Mouse (Mus musculus) embryonic facial prominence, embryonic 11.5 days (tissue): Measurements from ENCODE around the gene Nudt8. TPM values are rescaled to one million over a fixed set of nuclear protein-coding genes. Genes with fewer than 3 reads are reported as not detected.
"Not testable (repeated sequence)": the region's sequence is repeated elsewhere in the genome, so short reads cannot be mapped to it uniquely, and the experiment has no call there.

Experiments
- ATAC-seq: fragments of 200-750 bp; cut with Nextera tagmentation; replicated peaks from 2 replicates; pipeline ENCODE4 v1.8.0; 2017; ENCODE audit warnings: low read depth; ENCODE audit not compliant: insufficient number of reproducible peaks, low FRiP score, low TSS enrichment
- DNase-seq: peaks from one replicate; pipeline ENCODE4 v3.0.0-alpha.2; 2015; ENCODE audit warnings: low spot score
- H3K27ac ChIP-seq: fragments of 300-500 bp; sonication (generic); replicated peaks from 2 replicates; pipeline ENCODE4 v1.5.1; 2014; ENCODE audit warnings: mild to moderate bottlenecking, low read depth, low read length, control low read depth
- H3K27me3 ChIP-seq: fragments of 300-500 bp; sonication (generic); 2 replicates; pipeline ENCODE4 v1.6.1; 2014; ENCODE audit warnings: mild to moderate bottlenecking, low read length, moderate library complexity, mixed read lengths; ENCODE audit not compliant: control insufficient read depth, insufficient read depth
- H3K36me3 ChIP-seq: fragments of 300-500 bp; sonication (generic); replicated peaks from 2 replicates; pipeline ENCODE4 v1.6.1; 2014; ENCODE audit warnings: low read depth, mild to moderate bottlenecking, low read length, moderate library complexity, mixed read lengths; ENCODE audit not compliant: control insufficient read depth, insufficient read depth
- H3K4me1 ChIP-seq: fragments of 300-500 bp; sonication (generic); 2 replicates; pipeline ENCODE4 v1.6.1; 2014; ENCODE audit warnings: low read length, mixed read lengths; ENCODE audit not compliant: control insufficient read depth, insufficient read depth
- H3K4me2 ChIP-seq: fragments of 300-500 bp; sonication (generic); 2 replicates; pipeline ENCODE4 v1.6.1; 2014; ENCODE audit warnings: low read depth, mild to moderate bottlenecking, control low read depth, low read length, moderate library complexity
- H3K4me3 ChIP-seq: fragments of 300-500 bp; sonication (generic); 2 replicates; pipeline ENCODE4 v1.5.1; 2014; ENCODE audit warnings: low read depth, low read length, control low read depth
- H3K9ac ChIP-seq: fragments of 300-500 bp; sonication (generic); replicated peaks from 2 replicates; pipeline ENCODE4 v1.6.1; 2014; ENCODE audit warnings: mild to moderate bottlenecking, control low read depth, low read length
- H3K9me3 ChIP-seq: fragments of 300-500 bp; sonication (generic); replicated peaks from 2 replicates; pipeline ENCODE4 v1.6.1; 2016; ENCODE audit warnings: mild to moderate bottlenecking, low read length, inconsistent platforms, mixed read lengths; ENCODE audit not compliant: control insufficient read depth
- WGBS: fragments of 180-500 bp; shearing (Covaris S2); extraction: QIAGEN DNeasy Blood & Tissue Kit; methylation state at CpG from one replicate; pipeline ENCODE4 v1.1.7; 2014; 5-methylcytosine and 5-hydroxymethylcytosine counted together
- polyA plus RNA-seq: library from polyadenylated mRNA; unstranded; fragments of >200 nt; fragmentation: Nextera tagmentation; extraction: Ambion mirVana; gene quantifications from 2 replicates; pipeline ENCODE4 v1.2.1, GENCODE M21; 2014

Gene Nudt8
- polyA plus RNA-seq, 1 experiment from 2014 or later: 24.2 TPM

DNA sequence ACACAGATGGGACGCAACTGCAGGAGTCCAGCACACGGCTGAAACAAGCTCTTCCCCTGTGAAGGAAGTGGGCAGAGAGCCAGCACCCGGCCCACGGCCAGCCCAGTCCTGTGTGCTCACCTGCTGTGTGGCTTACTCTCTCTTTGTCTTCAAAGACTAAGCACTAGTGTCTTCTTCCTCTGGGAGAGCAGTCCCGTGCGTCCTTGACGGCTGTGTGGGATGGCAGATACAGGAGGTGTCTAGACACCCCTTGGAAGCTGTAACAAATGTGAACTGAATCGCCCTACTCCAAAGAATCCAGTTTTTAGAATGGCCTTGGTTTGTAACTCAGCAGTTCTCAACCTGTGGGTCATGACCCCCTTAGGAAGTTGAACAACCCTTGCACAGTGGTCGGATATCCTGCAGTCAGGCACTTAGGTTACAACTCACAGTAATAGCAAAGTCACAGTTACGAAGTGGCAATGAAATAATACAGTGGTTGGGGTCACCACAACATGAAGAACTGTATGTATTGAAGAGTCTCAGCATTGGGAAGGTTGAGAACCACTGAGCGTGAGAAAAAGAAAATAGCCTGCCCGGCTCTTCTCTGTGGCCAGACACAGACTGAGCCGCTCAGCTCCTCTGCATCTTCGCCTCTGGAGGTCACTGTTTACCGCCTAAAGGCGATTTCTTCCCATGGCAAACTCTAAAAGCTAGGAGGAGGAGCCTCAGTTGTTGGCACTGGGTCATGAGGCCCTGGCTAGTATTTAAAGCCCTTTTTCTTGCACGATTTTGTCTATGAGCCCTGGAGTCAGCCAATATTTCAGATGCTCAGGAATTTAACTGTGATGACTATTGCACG lies 18.6 kb downstream of the Nudt8 start:
- no peak overlapping the region for H3K9ac ChIP-seq
- no peaks in the 10 kb centered on the region for H3K27me3 ChIP-seq
- H3K36me3 ChIP-seq: no peaks in the 10 kb centered on the region
- H3K4me1 ChIP-seq: no peaks in the 10 kb centered on the region
- no peak overlapping the region for H3K4me3 ChIP-seq
- no peak overlapping the region for H3K27ac ChIP-seq
- H3K4me2 ChIP-seq: no peak overlapping the region
- 35% methylated on average over 18 of the region's 18 CpGs for WGBS
- no peaks in the 10 kb centered on the region for H3K9me3 ChIP-seq
- 0 out of 2 replicates have a peak, but pooled peaks have one; percentile 56 for ATAC-seq
- DNase-seq: peak; percentile 78

DNA sequence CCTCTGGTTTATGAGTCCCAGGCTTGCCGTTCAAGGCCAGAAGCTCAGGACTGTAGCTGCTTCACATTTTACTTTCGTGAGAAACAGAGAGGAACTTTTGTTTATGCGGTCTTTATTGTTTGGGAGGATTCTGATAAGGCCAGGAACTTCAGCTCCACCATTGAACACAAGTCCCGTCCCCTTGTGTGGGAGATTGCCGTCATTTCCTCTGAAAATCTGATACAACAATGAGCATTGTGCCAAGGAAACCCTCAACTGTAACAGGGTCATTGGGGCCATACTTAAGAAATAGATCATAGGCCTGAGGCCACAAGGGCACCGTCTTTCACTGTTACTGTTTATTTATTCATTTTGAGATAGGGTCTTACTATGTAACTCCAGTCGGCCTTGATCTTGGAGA lies 22.8 kb downstream of the Nudt8 start:
- Histone ChIP-seq H3K27me3 (no peaks in the 10 kb centered on the region), H3K36me3 (no peaks in the 10 kb centered on the region), H3K4me1 (no peaks in the 10 kb centered on the region), H3K9me3 (no peaks in the 10 kb centered on the region), H3K4me3 (no peak overlapping the region), H3K27ac (no peak overlapping the region), H3K9ac (no peak overlapping the region), H3K4me2 (no peak overlapping the region)
- 76% methylated on average over 7 of the region's 7 CpGs for WGBS
- ATAC-seq (no peak), DNase-seq (no peak)

DNA sequence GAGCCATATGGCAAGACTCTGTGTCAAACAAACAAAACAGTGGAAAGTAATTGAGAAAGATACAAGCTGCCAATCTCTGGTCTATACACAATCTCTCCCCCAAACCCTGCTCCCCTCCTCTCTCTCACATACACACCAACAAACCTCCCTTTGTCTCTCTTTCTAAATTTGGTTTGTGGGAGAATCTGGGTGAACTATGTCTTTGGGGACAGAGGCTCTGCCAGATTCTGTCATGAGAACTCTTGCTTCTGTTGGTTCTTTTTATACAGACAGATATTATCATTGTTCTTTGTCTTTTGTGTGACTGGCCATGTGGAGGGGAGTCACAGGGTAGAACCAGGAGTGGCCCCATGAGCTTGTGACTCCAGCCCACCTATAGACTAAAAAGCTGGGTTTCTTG lies 27.2 kb downstream of the Nudt8 start:
- H3K4me3 ChIP-seq: no peak overlapping the region
- ATAC-seq (no peak), DNase-seq (no peak)
- no peak overlapping the region for H3K4me2 ChIP-seq
- no peaks in the 10 kb centered on the region for H3K4me1 ChIP-seq
- H3K9me3 ChIP-seq: no peaks in the 10 kb centered on the region
- no peak overlapping the region for H3K27ac ChIP-seq
- H3K36me3 ChIP-seq: no peaks in the 10 kb centered on the region
- H3K9ac ChIP-seq: no peak overlapping the region
- no peaks in the 10 kb centered on the region for H3K27me3 ChIP-seq

DNA sequence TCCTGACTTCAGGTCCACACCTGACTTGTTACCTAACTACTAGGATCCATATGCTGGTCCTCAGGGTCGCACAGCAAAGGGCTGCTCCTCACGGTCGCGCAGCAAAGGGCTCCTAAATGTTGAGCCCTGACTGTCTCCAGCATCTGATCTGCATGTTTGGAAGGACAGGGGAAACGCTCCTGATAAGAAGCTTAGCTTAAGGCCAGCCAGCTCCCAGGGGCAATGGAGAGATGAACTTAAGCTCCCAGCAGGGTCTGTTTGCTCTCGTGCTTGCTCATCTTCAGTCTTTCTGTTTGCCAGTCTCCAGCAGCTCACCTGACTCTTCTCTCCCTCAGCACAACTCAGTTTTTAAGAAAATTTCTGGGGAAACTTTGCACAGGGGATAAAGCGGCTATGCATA lies 32.3 kb downstream of the Nudt8 start:
- Histone ChIP-seq H3K4me1 (no peaks in the 10 kb centered on the region), H3K27ac (no peak overlapping the region), H3K27me3 (no peaks in the 10 kb centered on the region), H3K9ac (no peak overlapping the region), H3K4me3 (no peak overlapping the region), H3K36me3 (no peaks in the 10 kb centered on the region), H3K4me2 (no peak overlapping the region), H3K9me3 (no peaks in the 10 kb centered on the region)
- 56% methylated on average over 7 of the region's 7 CpGs for WGBS
- DNase-seq: no peak
- no peak for ATAC-seq

DNA sequence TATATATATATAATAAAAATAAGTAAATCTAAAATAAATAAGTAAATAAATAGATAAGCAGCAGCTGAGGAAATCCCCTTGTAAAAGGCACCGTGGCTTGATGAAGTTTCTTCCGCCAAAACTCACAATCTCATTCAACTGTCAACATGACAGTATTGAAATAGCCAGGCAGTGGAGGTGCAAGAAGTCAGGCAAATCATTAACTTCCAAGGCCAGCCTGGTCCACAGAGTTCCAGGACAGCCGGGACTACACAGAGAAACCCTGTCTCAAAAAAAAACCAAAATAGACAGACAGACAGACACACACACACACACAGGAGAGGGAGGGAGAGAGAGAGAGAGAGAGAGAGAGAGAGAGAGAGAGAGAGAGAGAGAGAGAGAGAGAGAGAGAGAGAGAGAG lies 32.9 kb downstream of the Nudt8 start:
- Histone ChIP-seq H3K27ac (no peak overlapping the region), H3K36me3 (no peaks in the 10 kb centered on the region), H3K9me3 (no peaks in the 10 kb centered on the region), H3K9ac (no peak overlapping the region), H3K4me3 (no peak overlapping the region), H3K4me2 (no peak overlapping the region), H3K27me3 (no peaks in the 10 kb centered on the region), H3K4me1 (no peaks in the 10 kb centered on the region)
- ATAC-seq: no peak
- DNase-seq: no peak
- WGBS: 85% methylated on average over 3 of the region's 3 CpGs

DNA sequence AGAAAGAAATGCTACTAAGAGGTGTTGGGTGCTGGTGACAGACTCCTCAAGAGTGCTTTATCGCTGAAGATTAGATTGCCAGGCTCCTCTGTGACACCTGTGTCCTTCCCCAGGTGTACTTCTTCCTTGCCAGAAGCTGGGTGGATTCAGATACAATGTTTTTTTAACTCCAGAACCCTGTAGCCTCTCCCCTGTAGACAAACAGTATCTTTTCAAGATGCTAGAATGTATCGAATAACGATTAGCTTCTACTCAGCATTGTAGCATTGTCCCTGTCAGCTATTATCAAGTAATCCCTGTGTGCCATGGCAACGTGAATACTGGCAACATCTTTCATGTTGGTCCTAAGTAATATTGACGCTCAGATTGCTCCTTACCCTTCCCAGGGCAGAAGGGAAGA lies 33.4 kb downstream of the Nudt8 start:
- no peak overlapping the region for H3K4me3 ChIP-seq
- H3K36me3 ChIP-seq: no peaks in the 10 kb centered on the region
- no peak for ATAC-seq
- H3K27me3 ChIP-seq: no peaks in the 10 kb centered on the region
- no peak overlapping the region for H3K27ac ChIP-seq
- no peaks in the 10 kb centered on the region for H3K9me3 ChIP-seq
- H3K4me1 ChIP-seq: no peaks in the 10 kb centered on the region
- H3K9ac ChIP-seq: no peak overlapping the region
- H3K4me2 ChIP-seq: no peak overlapping the region
- DNase-seq: no peak
- WGBS: 63% methylated on average over 5 of the region's 5 CpGs

DNA sequence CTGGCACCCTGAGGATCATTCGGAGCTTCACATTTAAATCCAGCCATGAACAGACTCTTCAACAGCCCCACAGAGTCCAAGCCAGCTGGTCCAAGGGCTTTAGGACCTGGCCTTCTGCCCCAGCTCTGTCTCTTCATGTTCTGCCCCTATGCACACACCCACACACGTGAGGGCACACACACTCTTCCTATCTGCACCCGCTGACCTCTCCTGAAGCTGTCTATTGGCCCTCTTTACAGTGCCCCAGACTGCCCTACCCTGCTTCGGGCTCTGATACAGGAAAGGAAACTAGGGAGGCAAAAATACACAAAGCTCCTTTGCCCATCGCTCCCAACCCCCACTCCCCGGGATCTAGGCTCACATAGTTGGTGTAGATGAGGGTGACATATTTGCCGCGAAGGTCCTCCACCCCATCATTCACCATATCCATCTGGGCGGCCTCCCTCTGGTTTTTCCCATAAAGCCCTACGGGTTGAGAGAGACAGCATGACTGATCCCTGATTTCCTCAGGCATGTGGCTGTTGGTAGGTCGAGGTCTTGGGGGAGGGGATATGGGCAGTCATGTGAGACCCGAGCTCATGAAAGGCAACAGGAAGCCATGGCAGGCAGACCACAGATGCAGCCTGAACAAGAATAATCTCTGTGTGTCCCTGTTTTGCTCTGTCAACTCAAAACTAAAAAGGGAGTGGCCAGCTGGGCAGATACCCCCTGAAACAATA lies 36.1 kb downstream of the Nudt8 start:
- Histone ChIP-seq H3K4me3 (no peak overlapping the region), H3K4me2 (no peak overlapping the region), H3K9me3 (no peaks in the 10 kb centered on the region), H3K36me3 (no peaks in the 10 kb centered on the region), H3K4me1 (no peaks in the 10 kb centered on the region), H3K27me3 (no peaks in the 10 kb centered on the region), H3K9ac (no peak overlapping the region), H3K27ac (no peak overlapping the region)
- 72% methylated on average over 12 of the region's 12 CpGs for WGBS
- DNase-seq (no peak), ATAC-seq (no peak)

DNA sequence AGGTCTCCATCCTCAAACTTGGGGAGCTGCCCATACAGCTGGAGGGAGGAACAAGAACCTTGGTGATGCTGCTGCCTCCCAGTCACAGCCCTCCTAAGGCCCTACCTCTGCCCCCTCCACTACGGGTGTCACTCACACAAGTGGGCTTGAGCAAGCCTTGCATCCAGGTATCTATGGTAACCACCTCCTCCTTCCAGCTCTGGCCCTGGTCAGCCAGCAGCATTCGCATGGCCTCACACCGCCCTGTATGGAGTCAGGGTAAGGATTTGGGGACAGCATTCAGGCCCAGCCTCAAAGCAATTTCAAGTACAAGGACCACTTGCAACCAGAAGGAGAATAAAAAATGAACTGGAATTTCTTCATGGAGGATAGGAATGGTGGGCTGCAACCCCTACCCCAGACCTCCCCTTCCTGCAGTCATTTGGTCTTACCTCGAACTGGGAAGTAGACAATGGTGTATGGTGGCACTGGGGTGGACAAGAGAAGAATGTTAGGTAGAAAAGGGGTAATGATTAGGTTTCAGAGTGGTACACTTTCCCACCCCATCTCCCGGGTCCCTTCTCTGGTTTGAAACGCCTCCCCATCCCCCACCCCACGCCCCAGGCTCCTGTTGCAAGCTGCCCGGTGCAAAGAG lies 36.9 kb downstream of the Nudt8 start:
- peak overlapping the region; percentile 77 for H3K4me2 ChIP-seq
- WGBS: 25% methylated on average over 7 of the region's 8 CpGs
- H3K9ac ChIP-seq: peak overlapping the region; percentile 91
- peak overlapping the region; percentile 68 for H3K4me3 ChIP-seq
- H3K27me3 ChIP-seq, H3K4me1 ChIP-seq, DNase-seq, H3K36me3 ChIP-seq, H3K9me3 ChIP-seq, ATAC-seq: not testable (repeated sequence)
- H3K27ac ChIP-seq: peak overlapping the region; percentile 70; the same call in 1 of the 2 replicates
